Mouse (Mus musculus): ENCODE results near the gene Tpst2.

DNA sequence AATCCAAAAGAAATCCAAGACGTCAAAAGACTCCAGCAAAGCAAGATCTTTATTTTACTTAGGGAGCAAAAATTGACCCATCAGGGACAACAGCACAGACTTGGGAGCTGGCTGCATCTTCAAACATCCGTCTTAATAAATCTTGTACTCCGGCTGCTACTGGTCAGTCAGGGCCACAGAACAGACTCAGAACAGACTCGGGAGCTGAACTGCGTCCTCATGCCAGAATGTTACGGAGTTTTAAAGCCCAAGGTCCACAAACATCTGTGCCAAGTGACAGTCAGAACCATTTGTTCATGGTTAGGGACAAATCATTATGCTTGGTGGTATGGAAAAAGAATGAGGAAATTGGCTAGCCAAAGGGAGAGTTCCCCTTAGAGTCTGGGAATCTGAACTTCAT is 46.8 kb downstream of the Tpst2 start:
- no peak for TF ChIP-seq POLR2A (IDR thresholded peaks at IDR 0.05; ENCODE audit: borderline replicate concordance, low read depth, low read length)
- no peak for TF ChIP-seq CTCF (IDR thresholded peaks at IDR 0.05; ENCODE audit: low read depth, low read length)

Measured in bone marrow macrophage, adult 2 months (primary cell).